Mouse (Mus musculus) brown adipose tissue, adult 24 weeks (tissue): ENCODE data around the gene Olfr1336. TPM values are rescaled to one million over a fixed set of nuclear protein-coding genes. Genes with fewer than 3 reads are reported as not detected.

ENCODE experiments used
- polyA plus RNA-seq: library from polyadenylated mRNA; stranded (reverse); fragments of >200 nt; gene quantifications from 2 replicates; pipeline ENCODE4 v1.2.4, GENCODE M21; 2012; ENCODE audit not compliant: missing spikeins, insufficient read depth, insufficient read length

The Olfr1336 gene
- polyA plus RNA-seq, 1 experiment = not detected

Other genes starting within 250 kb of the Olfr1336 start
- gene Zscan5b, start 233.9 kb upstream of the Olfr1336 start, polyA plus RNA-seq = not detected in 2 replicates
- gene Epp13, start 203.5 kb upstream of the Olfr1336 start, polyA plus RNA-seq = not detected in 2 replicates
- gene Zfp667, start 169.6 kb upstream of the Olfr1336 start, polyA plus RNA-seq = 3.4 and 4.6 TPM in 2 replicates
- 2.3 and 5.4 TPM in 2 replicates for gene Zfp583, start 124.9 kb upstream of the Olfr1336 start, polyA plus RNA-seq
- gene Gm3854, start 112.4 kb upstream of the Olfr1336 start, polyA plus RNA-seq = 0.36 TPM in 1 of 2 replicates, not detected in the other
- 1.9 and 2.0 TPM in 2 replicates for gene Zfp78, start 92.9 kb upstream of the Olfr1336 start, polyA plus RNA-seq
- gene Zfp28, start 72.9 kb upstream of the Olfr1336 start, polyA plus RNA-seq = 1.8 and 3.6 TPM in 2 replicates
- not detected in 2 replicates for gene Smim17, start 57.5 kb upstream of the Olfr1336 start, polyA plus RNA-seq
- not detected in 2 replicates for gene Gm20715, start 45.9 kb upstream of the Olfr1336 start, polyA plus RNA-seq
- gene Olfr1344, start 17.5 kb upstream of the Olfr1336 start, polyA plus RNA-seq = not detected in 2 replicates
- gene Olfr1346, start 10.9 kb downstream of the Olfr1336 start, polyA plus RNA-seq = not detected in 2 replicates
- gene Olfr5, start 30.8 kb downstream of the Olfr1336 start, polyA plus RNA-seq = not detected in 2 replicates
- gene Olfr1347, start 43.6 kb downstream of the Olfr1336 start, polyA plus RNA-seq = not detected in 2 replicates
- not detected in 2 replicates for gene Olfr1348, start 52.6 kb downstream of the Olfr1336 start, polyA plus RNA-seq
- not detected in 2 replicates for gene Olfr1349, start 66.8 kb downstream of the Olfr1336 start, polyA plus RNA-seq
- not detected in 2 replicates for gene Olfr1350, start 108.7 kb downstream of the Olfr1336 start, polyA plus RNA-seq
- gene Zim1, start 240.3 kb downstream of the Olfr1336 start, polyA plus RNA-seq = 0.52 TPM in 1 of 2 replicates, not detected in the other